Mouse (Mus musculus): Measurements from ENCODE around the gene Zfp62. TPM values are rescaled to one million over a fixed set of nuclear protein-coding genes. Genes with fewer than 3 reads are reported as not detected.

The Zfp62 gene
- polyA plus RNA-seq, 1 experiment from 2014 or later: 65.4 TPM

- ATAC-seq (ENCODE audit: low FRiP score) (no peak), DNase-seq (ENCODE audit: low spot score, missing footprints) (no peak)
- peaks cover 3% of the 10 kb centered on the region; the same call in 1 of the 2 replicates for H3K36me3 ChIP-seq (ENCODE audit: control insufficient read depth, insufficient read depth, low read length)
- peak overlapping the region; percentile 99 for H3K9ac ChIP-seq (ENCODE audit: low read length)
- H3K9me3 ChIP-seq (ENCODE audit: control insufficient read depth, low read length): no peaks in the 10 kb centered on the region
- 79% methylated on average over 2 of the region's 2 CpGs for WGBS
- H3K4me1 ChIP-seq (ENCODE audit: control insufficient read depth, insufficient read depth, low read length): peaks cover 7% of the 10 kb centered on the region; the same call in 1 of the 2 replicates
- peak overlapping the region; percentile 84 for H3K4me3 ChIP-seq (ENCODE audit: low read depth, low read length)
- no peak overlapping the region for H3K27ac ChIP-seq (ENCODE audit: low read depth, low read length)
- no peaks in the 10 kb centered on the region for H3K27me3 ChIP-seq (ENCODE audit: control insufficient read depth, insufficient read depth, low read length)
- peak overlapping the region; percentile 84 for H3K4me2 ChIP-seq
These were observed 1.0 kb upstream of the Zfp62 start for GRCm38 (mm10) chr11:49202071-49202470.

- peaks cover 3% of the 10 kb centered on the region; the same call in 1 of the 2 replicates for H3K36me3 ChIP-seq (ENCODE audit: control insufficient read depth, insufficient read depth, low read length)
- peak overlapping the region; percentile 84 for H3K4me3 ChIP-seq (ENCODE audit: low read depth, low read length)
- no peaks in the 10 kb centered on the region for H3K27me3 ChIP-seq (ENCODE audit: control insufficient read depth, insufficient read depth, low read length)
- DNase-seq (ENCODE audit: low spot score, missing footprints) (no peak), ATAC-seq (ENCODE audit: low FRiP score) (peak; percentile 40)
- H3K9me3 ChIP-seq (ENCODE audit: control insufficient read depth, low read length): no peaks in the 10 kb centered on the region
- peaks cover 7% of the 10 kb centered on the region; the same call in 1 of the 2 replicates for H3K4me1 ChIP-seq (ENCODE audit: control insufficient read depth, insufficient read depth, low read length)
- peak overlapping the region; percentile 99 for H3K27ac ChIP-seq (ENCODE audit: low read depth, low read length)
- peak overlapping the region; percentile 99 for H3K9ac ChIP-seq (ENCODE audit: low read length)
- peak overlapping the region; percentile 84 for H3K4me2 ChIP-seq
- WGBS: 4% methylated on average over 10 of the region's 10 CpGs
These were observed 500 bp upstream of the Zfp62 start for GRCm38 (mm10) chr11:49202523-49203061.

DNA sequence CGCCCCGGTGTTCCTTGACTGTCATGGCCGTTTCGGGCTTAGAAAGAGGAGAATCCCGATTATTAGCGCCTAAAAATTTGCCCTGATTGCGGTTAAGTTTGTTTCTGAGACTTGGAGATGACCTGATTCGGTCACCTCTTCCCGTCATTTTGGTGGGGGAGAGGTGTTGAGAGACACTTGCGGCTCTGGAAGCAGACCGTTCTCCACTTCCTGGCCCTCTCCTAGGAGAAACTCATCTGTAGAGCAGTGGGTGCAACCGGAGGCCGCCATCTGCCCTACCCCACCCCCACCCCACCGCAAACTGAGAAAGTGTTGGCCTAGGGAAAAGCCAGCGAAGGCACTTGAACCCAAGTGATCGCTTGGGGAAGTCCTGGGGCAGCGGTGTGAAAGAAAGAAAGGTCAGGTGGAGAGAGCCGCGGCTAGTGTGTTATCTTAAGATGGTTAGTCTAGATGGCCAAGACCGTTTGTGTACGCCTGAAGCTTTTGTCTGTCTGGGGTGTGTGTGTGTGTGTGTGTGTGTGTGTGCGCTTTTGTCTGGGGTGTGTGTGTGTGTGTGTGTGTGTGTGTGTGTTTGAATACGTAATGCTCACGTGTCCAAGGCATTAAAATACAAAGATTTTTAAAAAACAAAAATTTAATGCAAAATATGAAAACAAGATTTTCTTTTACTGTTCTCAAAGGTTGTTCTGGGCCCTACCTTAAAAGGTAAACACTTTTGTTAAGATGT, 842 bp downstream of the Zfp62 start:
- peak overlapping the region; percentile 99 for H3K9ac ChIP-seq (ENCODE audit: low read length)

DNA sequence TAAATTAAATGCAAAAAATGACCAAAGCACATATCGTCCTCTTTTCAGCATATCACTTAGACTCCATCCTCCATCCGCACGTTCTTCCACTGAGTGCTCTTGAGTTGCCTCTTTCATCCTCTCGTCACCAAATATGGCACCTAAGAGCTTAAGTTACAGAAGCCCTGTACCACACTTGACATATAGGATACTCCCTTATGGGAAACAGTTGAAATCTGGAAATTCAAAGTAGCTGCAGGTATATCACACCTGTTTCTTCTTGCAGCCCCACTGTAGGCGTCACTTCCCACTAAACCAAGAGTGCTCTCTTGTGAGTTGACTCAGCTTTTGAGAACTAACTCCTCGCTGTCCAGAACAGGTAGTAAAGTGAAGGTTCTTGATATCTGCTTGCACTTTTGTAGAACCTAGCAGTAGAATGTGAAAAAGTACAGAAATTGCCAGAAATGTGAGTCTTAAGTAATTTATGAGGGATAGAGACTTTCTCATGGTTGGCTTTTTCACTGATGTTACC, 2.0 kb downstream of the Zfp62 start:
- H3K4me2 ChIP-seq: peak overlapping the region; percentile 84
- H3K4me3 ChIP-seq (ENCODE audit: low read depth, low read length): no peak overlapping the region; the same call in 1 of the 2 replicates
- DNase-seq (ENCODE audit: low spot score, missing footprints): no peak
- peaks cover 7% of the 10 kb centered on the region; the same call in 1 of the 2 replicates for H3K4me1 ChIP-seq (ENCODE audit: control insufficient read depth, insufficient read depth, low read length)
- no peaks in the 10 kb centered on the region for H3K27me3 ChIP-seq (ENCODE audit: control insufficient read depth, insufficient read depth, low read length)
- no peak overlapping the region for H3K9ac ChIP-seq (ENCODE audit: low read length)
- ATAC-seq (ENCODE audit: low FRiP score): no peak
- H3K9me3 ChIP-seq (ENCODE audit: control insufficient read depth, low read length): no peaks in the 10 kb centered on the region
- H3K36me3 ChIP-seq (ENCODE audit: control insufficient read depth, insufficient read depth, low read length): peaks cover 3% of the 10 kb centered on the region; the same call in 1 of the 2 replicates
- no peak overlapping the region for H3K27ac ChIP-seq (ENCODE audit: low read depth, low read length)
- WGBS: 92% methylated on average over 6 of the region's 6 CpGs

More for the DNA sequence above, 842 bp downstream of the Zfp62 start:
- H3K4me3 ChIP-seq (ENCODE audit: low read depth, low read length): peak overlapping the region; percentile 84
- H3K36me3 ChIP-seq (ENCODE audit: control insufficient read depth, insufficient read depth, low read length): peaks cover 3% of the 10 kb centered on the region; the same call in 1 of the 2 replicates
- peaks cover 7% of the 10 kb centered on the region; the same call in 1 of the 2 replicates for H3K4me1 ChIP-seq (ENCODE audit: control insufficient read depth, insufficient read depth, low read length)
- peak; percentile 97 for DNase-seq (ENCODE audit: low spot score, missing footprints)
- peak overlapping the region; percentile 99 for H3K27ac ChIP-seq (ENCODE audit: low read depth, low read length)
- WGBS: under 1% methylated on average over 24 of the region's 24 CpGs
- H3K9me3 ChIP-seq (ENCODE audit: control insufficient read depth, low read length): no peaks in the 10 kb centered on the region
- H3K27me3 ChIP-seq (ENCODE audit: control insufficient read depth, insufficient read depth, low read length): no peaks in the 10 kb centered on the region
- peak overlapping the region; percentile 84 for H3K4me2 ChIP-seq
- ATAC-seq (ENCODE audit: low FRiP score): peak; percentile 75

DNA sequence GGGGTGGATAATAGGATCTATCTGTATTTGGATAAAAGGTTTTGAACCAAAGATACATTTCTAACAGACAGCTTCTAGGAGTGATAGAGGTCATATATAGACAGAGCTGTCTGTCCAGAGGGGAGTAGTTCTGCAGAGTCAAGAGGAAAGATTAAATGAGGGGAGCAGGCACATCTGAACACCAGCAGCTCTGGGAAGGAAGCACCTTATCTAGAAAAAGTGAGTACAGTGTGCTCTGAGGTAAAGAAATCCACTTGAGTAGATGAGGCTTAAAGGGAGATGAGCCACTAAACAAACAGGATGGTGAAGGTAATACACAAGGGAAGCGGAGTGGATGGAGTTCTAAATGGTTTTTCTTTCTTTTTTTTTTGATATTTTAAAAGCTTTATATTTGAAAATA, 4.4 kb downstream of the Zfp62 start:
- WGBS: 93% methylated on average over 1 of the region's 1 CpGs
- Histone ChIP-seq H3K9me3 (ENCODE audit: control insufficient read depth, low read length) (no peaks in the 10 kb centered on the region), H3K27ac (ENCODE audit: low read depth, low read length) (no peak overlapping the region), H3K9ac (ENCODE audit: low read length) (no peak overlapping the region), H3K36me3 (ENCODE audit: control insufficient read depth, insufficient read depth, low read length) (peaks cover 3% of the 10 kb centered on the region; the same call in 1 of the 2 replicates), H3K4me1 (ENCODE audit: control insufficient read depth, insufficient read depth, low read length) (peaks cover 4% of the 10 kb centered on the region; the same call in 1 of the 2 replicates), H3K4me3 (ENCODE audit: low read depth, low read length) (no peak overlapping the region), H3K4me2 (no peak overlapping the region), H3K27me3 (ENCODE audit: control insufficient read depth, insufficient read depth, low read length) (no peaks in the 10 kb centered on the region)
- ATAC-seq (ENCODE audit: low FRiP score) (no peak), DNase-seq (ENCODE audit: low spot score, missing footprints) (no peak)

- Histone ChIP-seq H3K27ac (ENCODE audit: low read depth, low read length) (no peak overlapping the region), H3K36me3 (ENCODE audit: control insufficient read depth, insufficient read depth, low read length) (peaks cover 18% of the 10 kb centered on the region), H3K9me3 (ENCODE audit: control insufficient read depth, low read length) (no peaks in the 10 kb centered on the region), H3K4me2 (no peak overlapping the region), H3K27me3 (ENCODE audit: control insufficient read depth, insufficient read depth, low read length) (no peaks in the 10 kb centered on the region), H3K4me1 (ENCODE audit: control insufficient read depth, insufficient read depth, low read length) (no peaks in the 10 kb centered on the region), H3K9ac (ENCODE audit: low read length) (no peak overlapping the region), H3K4me3 (ENCODE audit: low read depth, low read length) (no peak overlapping the region)
- DNase-seq (ENCODE audit: low spot score, missing footprints) (no peak), ATAC-seq (ENCODE audit: low FRiP score) (no peak)
These were observed 9.5 kb downstream of the Zfp62 start for GRCm38 (mm10) chr11:49212577-49212976.

DNA sequence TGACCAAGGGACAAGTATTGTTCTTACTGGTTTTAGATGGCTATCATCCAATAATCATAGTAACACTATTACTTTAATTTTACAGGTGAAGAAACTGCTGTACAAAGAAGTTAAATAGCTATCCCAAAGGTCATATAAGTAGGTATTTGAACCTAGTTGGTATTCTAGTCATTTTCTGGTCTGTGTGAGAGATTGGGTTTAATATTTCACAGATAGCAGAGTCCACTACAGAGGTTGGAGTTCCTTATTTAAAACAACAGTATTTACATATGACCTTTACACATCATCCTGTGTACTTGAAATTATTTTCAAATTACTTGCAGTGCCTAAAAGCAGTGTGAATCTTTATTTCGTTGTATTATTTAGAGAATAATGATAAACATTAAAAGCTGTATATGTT, 10.4 kb downstream of the Zfp62 start:
- H3K36me3 ChIP-seq (ENCODE audit: control insufficient read depth, insufficient read depth, low read length): peaks cover 18% of the 10 kb centered on the region
- H3K27me3 ChIP-seq (ENCODE audit: control insufficient read depth, insufficient read depth, low read length): no peaks in the 10 kb centered on the region
- H3K27ac ChIP-seq (ENCODE audit: low read depth, low read length): no peak overlapping the region
- WGBS: 100% methylated on average over 1 of the region's 1 CpGs
- H3K4me2 ChIP-seq: no peak overlapping the region
- DNase-seq (ENCODE audit: low spot score, missing footprints) (no peak), ATAC-seq (ENCODE audit: low FRiP score) (no peak)
- H3K4me1 ChIP-seq (ENCODE audit: control insufficient read depth, insufficient read depth, low read length): no peaks in the 10 kb centered on the region
- no peaks in the 10 kb centered on the region for H3K9me3 ChIP-seq (ENCODE audit: control insufficient read depth, low read length)
- no peak overlapping the region for H3K9ac ChIP-seq (ENCODE audit: low read length)
- H3K4me3 ChIP-seq (ENCODE audit: low read depth, low read length): no peak overlapping the region

DNA sequence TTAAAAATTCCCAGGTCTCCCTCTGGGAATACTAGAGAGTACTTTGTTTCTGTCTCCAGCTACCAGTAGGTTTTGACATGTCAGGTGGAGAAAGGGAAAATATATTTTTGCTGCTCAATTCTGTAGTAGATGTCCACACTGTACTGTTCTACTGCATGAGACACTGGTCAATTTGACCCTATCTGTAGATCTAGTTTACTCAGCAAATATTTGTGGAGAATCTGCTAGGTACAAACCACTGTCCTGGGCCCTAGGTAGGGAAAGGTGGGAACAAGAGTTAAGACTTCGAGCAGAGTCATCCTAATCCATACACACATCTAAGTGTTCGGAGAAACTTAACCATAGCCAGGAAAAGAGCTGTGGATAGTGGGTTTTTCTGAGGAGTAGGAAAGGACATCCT, 16.2 kb downstream of the Zfp62 start:
- WGBS: 94% methylated on average over 2 of the region's 2 CpGs
- ATAC-seq (ENCODE audit: low FRiP score): no peak
- no peak overlapping the region for H3K4me3 ChIP-seq (ENCODE audit: low read depth, low read length)

GRCm38 (mm10) chr11:49224455-49224854, 21.4 kb downstream of the Zfp62 start:
- Histone ChIP-seq H3K4me1 (ENCODE audit: control insufficient read depth, insufficient read depth, low read length) (no peaks in the 10 kb centered on the region), H3K9ac (ENCODE audit: low read length) (no peak overlapping the region), H3K36me3 (ENCODE audit: control insufficient read depth, insufficient read depth, low read length) (no peaks in the 10 kb centered on the region), H3K4me2 (no peak overlapping the region), H3K4me3 (ENCODE audit: low read depth, low read length) (no peak overlapping the region), H3K9me3 (ENCODE audit: control insufficient read depth, low read length) (no peaks in the 10 kb centered on the region), H3K27me3 (ENCODE audit: control insufficient read depth, insufficient read depth, low read length) (no peaks in the 10 kb centered on the region), H3K27ac (ENCODE audit: low read depth, low read length) (no peak overlapping the region)
- ATAC-seq (ENCODE audit: low FRiP score) (no peak), DNase-seq (ENCODE audit: low spot score, missing footprints) (peak; percentile 72)
- 67% methylated on average over 1 of the region's 1 CpGs for WGBS

More for the DNA sequence above, 16.2 kb downstream of the Zfp62 start:
- H3K4me2 ChIP-seq: no peak overlapping the region
- H3K27me3 ChIP-seq (ENCODE audit: control insufficient read depth, insufficient read depth, low read length): no peaks in the 10 kb centered on the region
- H3K27ac ChIP-seq (ENCODE audit: low read depth, low read length): no peak overlapping the region
- DNase-seq (ENCODE audit: low spot score, missing footprints): no peak
- no peaks in the 10 kb centered on the region for H3K4me1 ChIP-seq (ENCODE audit: control insufficient read depth, insufficient read depth, low read length)
- peaks cover 16% of the 10 kb centered on the region for H3K36me3 ChIP-seq (ENCODE audit: control insufficient read depth, insufficient read depth, low read length)
- H3K9ac ChIP-seq (ENCODE audit: low read length): no peak overlapping the region
- H3K9me3 ChIP-seq (ENCODE audit: control insufficient read depth, low read length): no peaks in the 10 kb centered on the region
